Mouse (Mus musculus): ENCODE results near the gene Itgav.

DNA sequence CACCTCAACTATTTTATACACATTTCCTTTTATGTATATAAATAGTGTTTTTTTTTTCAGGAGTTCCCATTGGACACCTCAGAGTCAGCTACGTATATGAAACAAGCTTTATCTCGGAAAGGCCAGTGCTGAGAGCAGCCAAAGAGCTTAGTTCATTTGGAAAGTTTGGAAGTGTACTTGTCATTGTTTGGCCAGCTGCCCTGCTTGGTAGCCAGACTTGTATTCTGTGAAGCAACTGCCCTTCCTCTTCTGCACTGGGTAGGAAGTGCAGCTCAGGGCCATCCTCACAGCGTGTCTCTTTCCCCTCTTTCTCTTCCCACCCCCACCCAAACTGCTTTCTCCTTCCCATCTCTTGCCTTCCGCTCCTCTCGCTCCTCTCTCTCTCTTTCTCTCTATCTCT, 5.1 kb downstream of the Itgav start:
- TF ChIP-seq CTCF (IDR thresholded peaks at IDR 0.05; ENCODE audit: low read depth) (no peak), EP300 (IDR thresholded peaks at IDR 0.05; ENCODE audit: low read depth) (no peak)
